Mouse (Mus musculus) heart, adult 8-10 months (tissue): ENCODE data around the gene Kif3c. TPM values are rescaled to one million over a fixed set of nuclear protein-coding genes. Genes with fewer than 3 reads are reported as not detected.

Experiments
- DNase-seq: peaks from one replicate; pipeline ENCODE4 v3.0.0; 2022; ENCODE audit warnings: low spot score
- total RNA-seq, 4 experiments: library from RNA; stranded (reverse); gene quantifications; 2 replicates each; pipeline ENCODE4 v1.2.4; 2022

Gene Kif3c
- 1 to 10 TPM; 5.9 to 6.9 (median 6.3) TPM for total RNA-seq

- DNase-seq = peak; percentile 59
Measured at GRCm38 (mm10) chr12:3364508-3365448, at the start of gene Kif3c. Kif3c (plus strand) TSS chr12:3365132.

DNA sequence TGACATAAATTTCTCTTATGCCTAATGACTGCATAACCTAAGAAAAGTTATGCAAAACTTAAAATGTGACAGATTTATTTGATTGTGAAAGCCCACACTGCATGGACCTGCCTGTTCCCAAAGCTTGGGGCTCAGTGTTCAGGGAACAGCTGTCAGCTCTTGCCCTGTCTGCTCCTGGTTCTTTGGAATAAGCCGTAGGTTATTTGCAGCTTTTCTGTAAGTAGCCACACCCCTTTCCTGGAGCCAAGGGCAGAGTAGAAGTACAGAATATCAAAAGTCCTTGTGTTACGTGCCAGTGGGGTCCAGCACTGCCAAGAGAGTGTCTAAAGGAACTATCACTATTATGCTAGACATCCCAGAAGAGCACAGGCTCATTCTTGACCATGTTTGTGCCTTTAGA lies 48.8 kb upstream of the Kif3c start:
- DNase-seq = peak; percentile 18

DNA sequence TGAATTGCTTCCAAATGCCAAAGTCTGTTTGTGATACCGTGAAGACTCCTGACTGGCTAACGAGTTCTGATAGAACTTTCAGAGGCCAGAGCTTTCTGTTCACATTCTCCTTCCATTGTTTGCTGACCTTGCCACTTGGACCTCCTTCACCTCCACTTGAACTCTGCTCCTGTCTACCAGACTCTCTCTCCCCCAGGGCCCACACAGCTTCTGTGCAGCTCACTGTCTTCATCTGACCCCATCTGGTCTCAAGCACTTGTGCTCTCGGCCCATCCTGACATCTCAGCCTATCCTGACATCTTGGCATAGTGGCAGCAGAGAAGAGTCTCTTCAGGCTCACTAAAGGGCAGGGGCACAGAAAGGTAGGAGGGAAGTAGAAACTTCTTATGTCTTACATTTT lies 48.0 kb upstream of the Kif3c start:
- no peak for DNase-seq

DNA sequence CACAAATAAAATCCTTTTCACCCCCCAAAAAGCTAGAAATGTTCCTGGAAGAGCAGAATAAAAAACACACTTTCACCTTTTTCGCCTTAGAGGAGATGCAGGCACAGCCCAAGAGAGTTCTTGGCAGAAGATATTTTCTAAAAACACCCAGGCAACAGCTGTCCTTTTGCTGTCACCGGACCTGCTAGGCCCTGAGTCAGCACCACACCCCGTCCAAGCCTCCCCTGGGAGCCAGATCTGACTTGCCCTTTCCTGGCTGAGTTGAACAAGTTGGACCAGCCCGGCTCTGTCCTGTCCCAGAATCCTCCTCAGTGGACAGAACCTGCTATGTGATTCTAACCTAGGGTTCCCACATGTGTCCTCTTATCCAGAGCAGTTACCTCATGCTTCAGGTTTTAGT lies 45.6 kb upstream of the Kif3c start:
- peak; percentile 54 for DNase-seq

GRCm38 (mm10) chr12:3323241-3323640 lies 41.7 kb upstream of the Kif3c start:
- DNase-seq = no peak

- no peak for DNase-seq
Measured at GRCm38 (mm10) chr12:3325232-3325631, 39.7 kb upstream of the Kif3c start.

GRCm38 (mm10) chr12:3329677-3330076 lies 35.3 kb upstream of the Kif3c start:
- no peak for DNase-seq

- DNase-seq = no peak
Measured at GRCm38 (mm10) chr12:3338931-3339330, 26.0 kb upstream of the Kif3c start.

- no peak for DNase-seq
Measured at GRCm38 (mm10) chr12:3344155-3344554, 20.8 kb upstream of the Kif3c start.

GRCm38 (mm10) chr12:3345038-3345437 lies 19.9 kb upstream of the Kif3c start:
- DNase-seq = no peak

DNA sequence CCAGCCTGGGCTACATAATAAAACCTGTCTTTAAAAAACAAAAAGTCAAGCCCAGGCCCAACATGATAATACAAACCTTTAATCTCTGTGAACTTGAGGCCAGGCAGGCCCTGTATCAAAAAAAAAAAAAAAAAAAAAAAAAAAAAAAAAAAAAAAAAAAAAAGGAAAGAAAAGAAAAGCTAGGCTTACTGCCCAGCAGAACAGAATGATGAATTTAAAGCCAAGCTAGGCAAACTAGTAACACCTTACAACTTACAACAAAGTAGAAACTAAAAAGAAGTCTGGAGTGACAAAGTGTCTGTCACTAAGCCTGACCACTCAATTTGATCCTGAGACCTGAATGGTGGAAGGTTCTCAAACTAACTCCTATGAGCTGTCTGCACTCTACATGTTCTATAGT lies 17.2 kb upstream of the Kif3c start:
- DNase-seq = no peak

DNA sequence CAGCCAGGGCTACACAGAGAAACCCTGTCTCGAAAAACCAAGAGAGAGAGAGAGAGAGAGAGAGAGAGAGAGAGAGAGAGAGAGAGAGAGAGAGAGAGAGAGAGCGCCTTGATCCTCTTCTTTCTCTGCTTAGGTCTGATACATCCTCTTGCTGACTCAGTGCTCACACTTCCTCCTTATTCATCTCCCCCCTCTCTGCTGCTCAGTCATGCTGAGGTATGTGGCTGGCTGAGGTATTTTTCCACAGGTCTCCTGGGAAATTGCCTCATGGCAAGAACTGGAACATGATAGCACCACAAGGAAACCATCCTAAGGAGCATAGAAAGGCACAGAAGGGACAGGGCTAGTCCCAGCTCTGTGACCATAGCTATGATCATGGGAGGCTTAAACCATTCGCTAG lies 15.5 kb upstream of the Kif3c start:
- no peak for DNase-seq

- DNase-seq = no peak
Measured at GRCm38 (mm10) chr12:3350136-3350535, 14.8 kb upstream of the Kif3c start.

DNA sequence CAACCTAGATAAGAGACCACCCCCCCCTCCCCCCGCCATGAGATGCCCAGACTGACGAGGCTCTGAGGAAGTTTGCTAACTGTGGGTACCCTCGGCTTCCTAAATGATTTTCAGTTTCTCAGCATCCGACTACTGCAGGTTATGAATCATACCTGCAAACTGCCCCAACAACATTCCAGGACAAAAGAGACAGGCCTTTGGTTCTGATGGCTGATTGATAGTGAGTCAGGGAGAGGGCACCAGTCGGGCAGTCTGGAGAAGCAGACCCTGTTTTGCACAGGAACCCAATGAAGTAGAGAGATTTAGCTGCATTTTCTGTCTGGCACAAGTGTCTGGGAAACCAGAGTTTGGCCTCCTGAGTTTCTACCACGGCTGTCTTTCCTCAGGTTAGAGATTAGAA lies 12.7 kb upstream of the Kif3c start:
- no peak for DNase-seq

DNA sequence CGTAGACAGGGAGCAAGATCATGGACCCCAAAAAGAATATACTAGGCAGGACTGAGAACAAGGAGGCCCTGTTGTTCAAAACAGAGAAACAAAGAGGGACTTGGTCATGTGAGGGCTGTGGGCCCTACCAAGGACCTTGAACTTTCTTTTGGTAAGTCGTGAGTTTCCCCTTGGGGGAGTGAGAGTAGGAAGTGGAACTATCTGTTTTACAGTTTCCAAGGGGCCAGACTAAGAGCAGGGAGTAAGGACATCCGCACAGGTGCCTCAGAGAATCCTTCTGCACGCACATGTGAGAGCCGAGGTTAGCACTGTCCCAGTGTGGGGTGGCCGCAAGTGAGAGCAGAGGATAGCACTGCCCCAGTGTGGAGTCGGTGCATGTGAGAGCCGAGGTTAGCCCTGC lies 9.9 kb upstream of the Kif3c start:
- no peak for DNase-seq

DNA sequence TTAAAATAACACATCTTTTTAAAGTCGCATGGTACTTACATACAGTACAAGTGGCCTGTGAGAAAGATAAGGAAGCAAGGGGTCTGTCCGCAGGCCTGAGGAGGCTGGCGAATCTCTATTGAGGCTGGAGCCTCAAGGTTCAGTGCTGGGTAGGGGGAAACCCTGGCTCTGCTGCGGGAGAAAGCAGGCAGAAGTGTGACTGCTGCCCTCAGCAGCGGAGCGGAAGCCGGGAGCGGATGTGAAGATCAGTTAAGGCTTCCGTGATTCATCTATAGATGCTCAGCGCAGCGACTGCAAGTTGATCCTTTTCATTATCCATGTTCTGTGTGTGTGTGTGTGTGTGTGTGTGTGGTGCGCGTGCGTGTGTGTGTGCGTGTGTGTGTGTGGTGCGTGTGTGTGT lies 8.1 kb upstream of the Kif3c start:
- DNase-seq = no peak

GRCm38 (mm10) chr12:3359302-3359701 lies 5.6 kb upstream of the Kif3c start:
- peak; percentile 81 for DNase-seq

DNA sequence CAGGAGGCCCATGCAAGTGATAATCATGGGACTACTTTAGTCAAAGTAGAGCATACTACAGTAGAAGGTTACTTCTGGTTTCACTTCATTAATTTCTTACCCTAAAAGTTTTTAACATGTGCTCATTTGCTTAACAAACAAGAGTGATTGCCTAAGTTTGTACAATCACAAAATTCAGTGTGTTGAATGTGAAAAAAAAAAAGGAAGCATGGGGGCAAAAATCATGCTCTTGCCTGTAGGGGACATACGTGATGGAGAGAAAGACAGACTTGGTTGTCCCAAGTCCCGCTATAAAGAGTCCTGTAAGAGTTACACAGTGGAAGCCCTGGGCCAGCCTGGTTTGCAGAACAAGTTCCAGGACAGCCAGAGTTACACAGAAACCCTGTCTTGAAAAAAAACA lies 4.9 kb upstream of the Kif3c start:
- DNase-seq = no peak

DNA sequence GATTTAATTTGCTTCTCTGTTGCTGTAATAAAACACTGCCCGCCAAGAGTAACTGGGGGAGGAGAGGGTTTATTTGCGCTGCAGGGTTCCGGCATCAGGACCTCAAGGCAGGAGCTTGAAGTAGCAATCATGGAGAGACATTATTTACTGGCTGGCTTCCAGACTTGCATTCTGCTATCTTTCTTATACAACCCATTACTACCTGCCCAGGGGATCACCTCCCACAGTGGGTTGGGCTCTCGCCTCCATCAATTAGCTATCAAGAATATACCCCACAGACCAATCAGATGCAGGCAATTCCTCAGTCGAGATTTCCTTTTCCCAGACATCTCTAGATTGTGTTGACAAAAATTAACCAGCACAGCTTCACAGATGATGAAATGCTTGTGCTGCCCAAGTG lies 856 bp upstream of the Kif3c start:
- DNase-seq = no peak

- DNase-seq = no peak
Measured at GRCm38 (mm10) chr12:3365449-3366189, 687 bp downstream of the Kif3c start.

DNA sequence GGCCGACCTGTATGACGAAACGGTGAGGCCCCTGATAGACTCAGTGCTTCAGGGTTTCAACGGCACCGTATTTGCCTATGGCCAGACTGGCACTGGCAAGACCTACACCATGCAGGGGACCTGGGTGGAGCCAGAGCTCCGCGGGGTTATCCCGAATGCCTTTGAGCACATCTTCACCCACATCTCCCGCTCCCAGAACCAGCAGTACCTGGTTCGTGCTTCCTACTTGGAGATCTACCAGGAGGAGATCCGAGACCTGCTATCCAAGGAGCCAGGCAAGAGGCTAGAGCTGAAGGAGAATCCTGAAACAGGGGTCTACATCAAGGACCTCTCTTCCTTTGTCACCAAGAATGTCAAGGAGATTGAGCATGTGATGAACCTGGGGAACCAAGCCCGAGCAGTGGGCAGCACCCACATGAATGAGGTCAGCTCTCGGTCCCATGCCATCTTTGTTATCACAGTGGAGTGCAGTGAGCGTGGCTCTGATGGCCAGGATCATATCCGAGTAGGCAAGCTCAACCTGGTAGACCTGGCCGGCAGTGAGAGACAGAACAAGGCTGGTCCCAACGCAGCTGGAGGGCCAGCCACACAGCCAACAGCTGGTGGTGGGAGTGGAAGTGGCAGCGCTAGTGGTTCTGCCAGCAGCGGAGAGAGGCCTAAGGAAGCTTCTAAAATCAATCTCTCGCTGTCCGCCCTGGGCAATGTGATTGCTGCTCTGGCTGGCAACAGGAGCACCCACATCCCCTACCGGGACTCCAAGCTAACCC lies 1.4 kb downstream of the Kif3c start:
- no peak for DNase-seq

GRCm38 (mm10) chr12:3366957-3367260 lies 2.0 kb downstream of the Kif3c start:
- no peak for DNase-seq
